Mouse (Mus musculus): ENCODE results near the gene Gm30737. TPM values are rescaled to one million over a fixed set of nuclear protein-coding genes. Genes with fewer than 3 reads are reported as not detected.
"Not testable (repeated sequence)": the region's sequence is repeated elsewhere in the genome, so short reads cannot be mapped to it uniquely, and the experiment has no call there.

Gm30737 gene
- polyA plus RNA-seq (2015; fragmentation: Nextera tagmentation; extraction: Ambion mirVana) = not detected in 2 replicates

DNA sequence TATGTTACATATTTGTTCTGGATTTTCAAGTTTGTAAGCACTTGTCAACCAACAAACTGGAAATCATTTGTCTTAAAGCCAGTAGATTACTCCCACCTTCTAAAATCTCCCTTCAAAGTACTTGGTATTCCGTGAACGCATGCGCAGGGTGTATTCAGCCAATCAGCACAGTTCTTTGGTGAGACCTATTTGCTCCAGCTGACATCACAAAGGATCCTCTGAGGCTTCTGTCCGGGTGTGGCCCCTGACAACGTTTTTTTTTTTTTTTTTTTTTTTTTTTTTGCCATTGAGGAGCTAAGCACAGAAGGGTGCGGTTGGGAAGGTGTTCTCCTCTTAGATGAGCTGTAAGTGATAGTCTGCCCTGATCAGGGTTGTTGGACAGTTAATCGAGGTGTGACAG, at the start of gene Gm30737:
Gene Gm30737, plus strand, starts transcription at position 301 of the 400 bp plus-strand sequence.
- WGBS = no CpG with 5 or more reads among the region's 7 CpGs

More for the DNA sequence above, at the start of gene Gm30737:
- H3K27ac ChIP-seq (ENCODE audit: low read depth, low read length); H3K9me3 ChIP-seq (ENCODE audit: control insufficient read depth); H3K4me3 ChIP-seq (ENCODE audit: low read depth, low read length); H3K4me2 ChIP-seq (replicated peaks; ENCODE audit: low read depth); H3K4me1 ChIP-seq (replicated peaks; ENCODE audit: control insufficient read depth, insufficient read depth, low read length); ATAC-seq; H3K9ac ChIP-seq (ENCODE audit: low read depth, low read length); H3K27me3 ChIP-seq (replicated peaks; ENCODE audit: control insufficient read depth, insufficient read depth, low read length); H3K36me3 ChIP-seq (ENCODE audit: control insufficient read depth, insufficient read depth): not testable (repeated sequence)

Measured in intestine, postnatal 0 days (tissue).